Mouse (Mus musculus): ENCODE measurements around the gene Ints3.

DNA sequence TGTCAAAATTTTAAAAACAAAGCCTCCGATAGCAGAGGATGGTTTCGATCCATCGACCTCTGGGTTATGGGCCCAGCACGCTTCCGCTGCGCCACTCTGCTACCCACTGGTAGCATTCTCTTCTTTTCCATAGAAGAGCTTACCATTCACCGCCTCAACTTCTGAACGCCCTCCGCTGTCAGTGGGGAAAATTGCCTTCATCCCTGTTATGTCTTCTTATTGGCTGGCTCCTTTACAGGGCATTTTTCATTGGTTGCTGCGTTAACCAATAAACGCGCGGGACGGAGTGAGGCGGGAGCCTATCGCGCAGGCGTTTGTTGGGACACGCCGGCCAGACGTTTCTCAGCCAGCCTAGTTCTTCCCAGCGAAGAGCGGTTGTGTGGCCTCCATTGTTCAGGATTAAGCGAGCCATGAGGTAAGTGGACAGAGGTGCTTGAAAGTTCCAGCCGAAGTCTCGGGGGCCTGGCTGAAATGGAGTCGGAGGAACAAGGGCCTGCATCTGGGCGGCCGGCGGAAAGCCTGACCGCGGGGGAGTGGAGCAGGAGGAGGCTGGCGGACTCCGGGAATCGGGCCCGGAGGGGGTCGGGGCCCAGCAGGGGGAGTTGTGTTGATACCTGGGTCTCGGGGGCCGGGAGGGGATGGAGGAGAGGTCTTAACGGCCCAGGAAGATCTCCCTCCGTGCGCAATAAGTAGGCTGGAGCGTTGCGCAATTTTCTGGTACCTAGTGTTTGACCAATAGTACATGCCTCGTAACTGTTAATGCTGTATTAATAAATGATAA, 42.6 kb upstream of the Ints3 start, which contains the start of gene Ilf2:
- TF ChIP-seq POLR2A (IDR thresholded peaks at IDR 0.05; ENCODE audit: insufficient read depth, low read length), result peak; percentile 79
- TF ChIP-seq CTCF (IDR thresholded peaks at IDR 0.05; ENCODE audit: low read depth, low read length), result no peak

All from ES-Bruce4 (cell line).